Mouse (Mus musculus) midbrain, embryonic 10.5 days (tissue): ENCODE results near the gene Igsf21. TPM values are rescaled to one million over a fixed set of nuclear protein-coding genes. Genes with fewer than 3 reads are reported as not detected.

Experiments used
- DNase-seq: peaks from one replicate; pipeline ENCODE4 v3.0.0-alpha.2; 2017; ENCODE audit warnings: low spot score
- H3K27ac ChIP-seq: fragments of 300-500 bp; sonication (generic); replicated peaks from 2 replicates; pipeline ENCODE4 v1.5.1; 2016; ENCODE audit warnings: mild to moderate bottlenecking
- H3K27me3 ChIP-seq: fragments of 300-500 bp; sonication (generic); 2 replicates; pipeline ENCODE4 v1.6.1; 2016; ENCODE audit warnings: low read depth, mild to moderate bottlenecking; ENCODE audit not compliant: poor library complexity, severe bottlenecking
- H3K36me3 ChIP-seq: fragments of 300-500 bp; sonication (generic); 2 replicates; pipeline ENCODE4 v1.6.1; 2016; ENCODE audit warnings: mild to moderate bottlenecking, moderate library complexity
- H3K4me1 ChIP-seq: fragments of 300-500 bp; sonication (generic); 2 replicates; pipeline ENCODE4 v1.6.1; 2016
- H3K4me3 ChIP-seq: fragments of 300-500 bp; sonication (generic); 2 replicates; pipeline ENCODE4 v1.5.1; 2016; ENCODE audit warnings: mild to moderate bottlenecking, moderate library complexity
- H3K9me3 ChIP-seq: fragments of 300-500 bp; sonication (generic); replicated peaks from 2 replicates; pipeline ENCODE4 v1.6.1; 2016; ENCODE audit warnings: mild to moderate bottlenecking
- WGBS: fragments of 180-500 bp; shearing (Covaris S2); methylation state at CpG from one replicate; pipeline ENCODE4 v1.1.7; 2016; 5-methylcytosine and 5-hydroxymethylcytosine counted together
- polyA plus RNA-seq: library from polyadenylated mRNA; unstranded; fragments of >200 nt; fragmentation: Nextera tagmentation; extraction: Ambion mirVana; gene quantifications from 2 replicates; pipeline ENCODE4 v1.2.1, GENCODE M21; 2016

The Igsf21 gene
- polyA plus RNA-seq, 1 experiment from 2014 or later = 9.5 TPM

- peaks cover 56% of the 10 kb centered on the region for H3K4me1 ChIP-seq
- DNase-seq = no peak
Measured at GRCm38 (mm10) chr4:139995659-139996058, 250.9 kb downstream of the Igsf21 start.

GRCm38 (mm10) chr4:139993111-139993755, 253.4 kb downstream of the Igsf21 start:
- H3K27me3 ChIP-seq = no peaks in the 10 kb centered on the region; the same call in 1 of the 2 replicates
- H3K4me3 ChIP-seq = peak overlapping the region; percentile 36
- peaks cover 42% of the 10 kb centered on the region for H3K4me1 ChIP-seq
- no peaks in the 10 kb centered on the region for H3K36me3 ChIP-seq
- DNase-seq = peak; percentile 53
- H3K27ac ChIP-seq = peak overlapping the region; percentile 86
- WGBS = 17% methylated on average over 7 of the region's 16 CpGs
- H3K9me3 ChIP-seq = peaks cover 8% of the 10 kb centered on the region; the same call in 1 of the 2 replicates

More at GRCm38 (mm10) chr4:139995659-139996058, 250.9 kb downstream of the Igsf21 start:
- Histone ChIP-seq H3K27me3 (peaks cover 3% of the 10 kb centered on the region; the same call in 1 of the 2 replicates), H3K4me3 (no peak overlapping the region), H3K27ac (peak overlapping the region; percentile 30; the same call in 1 of the 2 replicates), H3K9me3 (peaks cover 8% of the 10 kb centered on the region; the same call in 1 of the 2 replicates), H3K36me3 (no peaks in the 10 kb centered on the region)
- WGBS = 68% methylated on average over 8 of the region's 8 CpGs

GRCm38 (mm10) chr4:139986913-139987312, 259.7 kb downstream of the Igsf21 start:
- no peak for DNase-seq
- H3K27ac ChIP-seq = peak overlapping the region; percentile 74
- peaks cover 28% of the 10 kb centered on the region for H3K4me1 ChIP-seq
- WGBS = 10% methylated on average over 7 of the region's 7 CpGs
- H3K9me3 ChIP-seq = no peaks in the 10 kb centered on the region
- H3K36me3 ChIP-seq = no peaks in the 10 kb centered on the region
- H3K4me3 ChIP-seq = no peak overlapping the region
- peaks cover 8% of the 10 kb centered on the region; the same call in 1 of the 2 replicates for H3K27me3 ChIP-seq

GRCm38 (mm10) chr4:139978716-139979115, 267.9 kb downstream of the Igsf21 start:
- DNase-seq = no peak
- 54% methylated on average over 5 of the region's 5 CpGs for WGBS

GRCm38 (mm10) chr4:139977308-139977781, 269.2 kb downstream of the Igsf21 start:
- WGBS = 9% methylated on average over 5 of the region's 5 CpGs

More at GRCm38 (mm10) chr4:139978716-139979115, 267.9 kb downstream of the Igsf21 start:
- Histone ChIP-seq H3K4me3 (no peak overlapping the region), H3K4me1 (peaks cover 64% of the 10 kb centered on the region), H3K27ac (peak overlapping the region; percentile 82), H3K36me3 (no peaks in the 10 kb centered on the region), H3K27me3 (no peaks in the 10 kb centered on the region), H3K9me3 (no peaks in the 10 kb centered on the region)

More at GRCm38 (mm10) chr4:139977308-139977781, 269.2 kb downstream of the Igsf21 start:
- H3K9me3 ChIP-seq = no peaks in the 10 kb centered on the region
- no peak overlapping the region for H3K4me3 ChIP-seq
- peaks cover 60% of the 10 kb centered on the region for H3K4me1 ChIP-seq
- peak overlapping the region; percentile 82 for H3K27ac ChIP-seq
- H3K36me3 ChIP-seq = no peaks in the 10 kb centered on the region
- peak; percentile 57 for DNase-seq
- H3K27me3 ChIP-seq = no peaks in the 10 kb centered on the region
